Mouse (Mus musculus) thymus, postnatal 0 days (tissue): ENCODE results near the gene 4933405L10Rik. TPM values are rescaled to one million over a fixed set of nuclear protein-coding genes. Genes with fewer than 3 reads are reported as not detected.
A peak's percentile ranks its signal among the peaks of the same experiment; 100 is the strongest.

Source experiments
- DNase-seq: peaks from one replicate; pipeline ENCODE4 v3.0.0-alpha.2; 2015; ENCODE audit warnings: low spot score
- polyA plus RNA-seq: library from polyadenylated mRNA; unstranded; fragments of >200 nt; fragmentation: Nextera tagmentation; extraction: Ambion mirVana; gene quantifications from 2 replicates; pipeline ENCODE4 v1.2.1, GENCODE M21; 2015

4933405L10Rik gene
- polyA plus RNA-seq, 1 experiment from 2014 or later = not detected

- peak; percentile 63 for DNase-seq
Observed at GRCm38 (mm10) chr8:105700566-105700965, 6.9 kb upstream of the 4933405L10Rik start.

- peak; percentile 95 for DNase-seq
Observed at GRCm38 (mm10) chr8:105700966-105701824, 6.3 kb upstream of the 4933405L10Rik start, which contains the start of the genes Acd and Pard6a. Gene Acd, minus strand, starts transcription at chr8:105701102. Gene Pard6a, plus strand, starts transcription at chr8:105701148.

- no peak for DNase-seq
Observed at GRCm38 (mm10) chr8:105702001-105702401, 5.5 kb upstream of the 4933405L10Rik start.

- DNase-seq = no peak
Observed at GRCm38 (mm10) chr8:105702731-105703415, 4.6 kb upstream of the 4933405L10Rik start.

GRCm38 (mm10) chr8:105704146-105704812 is 3.2 kb upstream of the 4933405L10Rik start:
- no peak for DNase-seq

GRCm38 (mm10) chr8:105704955-105705354 is 2.5 kb upstream of the 4933405L10Rik start:
- no peak for DNase-seq

- no peak for DNase-seq
Observed at GRCm38 (mm10) chr8:105706426-105706825, 1.0 kb upstream of the 4933405L10Rik start.

- no peak for DNase-seq
Observed at GRCm38 (mm10) chr8:105708675-105709074, 1.2 kb downstream of the 4933405L10Rik start.

- DNase-seq = no peak
Observed at GRCm38 (mm10) chr8:105709317-105709716, 1.9 kb downstream of the 4933405L10Rik start.

GRCm38 (mm10) chr8:105712286-105712685 is 4.8 kb downstream of the 4933405L10Rik start:
- DNase-seq = no peak

- peak; percentile 94 for DNase-seq
Observed at GRCm38 (mm10) chr8:105714139-105714538, 6.7 kb downstream of the 4933405L10Rik start.

- no peak for DNase-seq
Observed at GRCm38 (mm10) chr8:105715042-105715441, 7.6 kb downstream of the 4933405L10Rik start.

GRCm38 (mm10) chr8:105716302-105716945 is 9.0 kb downstream of the 4933405L10Rik start:
- no peak for DNase-seq

GRCm38 (mm10) chr8:105719637-105720036 is 12.2 kb downstream of the 4933405L10Rik start:
- no peak for DNase-seq

- no peak for DNase-seq
Observed at GRCm38 (mm10) chr8:105722861-105723260, 15.4 kb downstream of the 4933405L10Rik start.

- no peak for DNase-seq
Observed at GRCm38 (mm10) chr8:105725726-105726125, 18.3 kb downstream of the 4933405L10Rik start.

- no peak for DNase-seq
Observed at GRCm38 (mm10) chr8:105727397-105728124, 20.1 kb downstream of the 4933405L10Rik start.

- DNase-seq = no peak
Observed at GRCm38 (mm10) chr8:105732186-105732585, 24.7 kb downstream of the 4933405L10Rik start.

- DNase-seq = no peak
Observed at GRCm38 (mm10) chr8:105739216-105739615, 31.8 kb downstream of the 4933405L10Rik start.

GRCm38 (mm10) chr8:105743301-105743700 is 35.8 kb downstream of the 4933405L10Rik start:
- DNase-seq = no peak
